Mouse (Mus musculus): ENCODE results near the gene Ifnar2.

The Ifnar2 gene

DNA sequence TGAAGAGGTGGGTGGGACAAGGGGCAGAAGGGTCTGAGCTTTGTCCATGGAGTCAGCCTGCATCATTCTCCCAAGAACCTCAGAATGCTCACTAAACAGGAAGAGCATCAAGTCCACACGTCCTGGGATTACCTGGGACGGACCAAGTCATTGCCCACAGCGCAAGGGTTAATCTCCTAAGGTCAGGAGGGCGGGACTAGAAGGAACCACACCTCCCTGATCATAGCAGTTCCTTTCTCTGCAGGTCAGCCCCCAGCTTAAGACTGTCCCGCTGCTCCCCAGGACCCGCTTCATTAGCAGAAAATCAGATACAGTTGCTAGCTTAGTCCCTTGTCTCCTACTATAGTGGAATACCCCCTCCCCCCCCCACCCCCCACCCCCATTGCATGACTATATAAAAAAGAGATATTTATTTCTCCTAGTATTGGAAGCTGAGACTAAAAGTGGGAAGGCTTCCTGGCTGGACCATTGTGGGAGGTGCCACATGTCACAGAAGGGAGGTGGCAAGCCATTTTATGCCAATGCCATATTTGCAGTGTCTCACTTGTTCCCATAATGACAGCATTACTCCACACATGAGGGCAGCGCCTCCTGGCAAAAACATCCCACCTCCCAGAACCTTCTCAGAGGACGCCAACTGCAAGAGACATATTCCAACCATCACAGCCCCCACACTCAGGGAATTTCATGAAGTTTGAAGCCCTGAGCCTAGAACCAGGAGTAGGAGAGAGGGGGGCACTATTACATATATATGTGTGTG lies 23.2 kb downstream of the Ifnar2 start:
- no peak for DNase-seq

DNA sequence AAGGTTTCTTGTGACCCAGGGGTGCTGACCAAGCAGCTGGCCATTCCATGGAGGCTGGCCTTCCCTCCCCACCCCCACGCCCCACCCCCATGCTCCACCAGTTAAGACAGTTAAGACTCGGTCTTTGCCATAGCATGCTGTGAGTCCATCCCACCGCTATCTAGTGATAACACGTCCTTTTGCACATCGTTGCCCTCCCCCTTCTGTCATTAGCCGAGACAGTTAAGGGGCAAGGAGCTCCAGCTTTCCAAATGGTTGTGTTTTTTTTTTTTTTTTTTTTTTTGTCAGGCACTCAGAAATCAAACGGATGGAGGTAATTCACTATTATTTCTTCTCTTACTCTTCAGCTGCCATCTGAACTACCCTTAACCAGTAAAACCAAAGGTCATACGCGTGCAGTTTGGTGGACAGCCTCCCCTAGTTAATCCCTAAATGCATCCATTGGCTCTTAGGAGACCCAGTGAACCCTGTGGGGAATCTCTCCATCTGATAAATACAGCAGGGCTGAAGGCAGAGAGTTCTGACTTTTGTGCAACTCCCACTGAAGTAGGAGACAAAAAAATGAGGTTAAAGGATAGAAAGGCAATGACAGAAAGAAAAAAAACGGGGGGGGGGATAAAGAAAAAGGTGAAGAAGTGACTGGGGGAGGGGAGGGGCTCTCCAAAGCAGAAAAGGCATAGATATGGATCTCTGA lies 24.4 kb downstream of the Ifnar2 start:
- DNase-seq = no peak

GRCm38 (mm10) chr16:91398030-91398429 lies 25.4 kb downstream of the Ifnar2 start:
- DNase-seq = no peak

DNA sequence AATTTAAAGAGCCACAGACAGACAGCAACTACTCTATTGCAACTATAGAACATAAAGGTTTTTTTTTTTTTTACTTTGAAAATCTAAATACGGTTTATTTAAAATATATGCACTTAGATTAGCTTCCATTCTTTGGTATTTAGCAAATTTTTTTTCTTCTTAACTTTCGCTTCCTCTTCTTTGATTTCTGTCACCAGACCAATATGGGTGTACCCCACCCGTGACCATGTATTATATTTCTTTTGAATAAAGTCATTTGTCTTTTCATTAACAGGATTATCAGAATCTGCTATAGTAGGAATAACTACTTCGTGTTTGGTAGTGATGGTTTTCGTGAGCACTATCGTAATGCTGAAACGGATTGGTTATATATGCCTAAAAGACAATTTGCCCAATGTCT lies 26.4 kb downstream of the Ifnar2 start:
- no peak for DNase-seq

GRCm38 (mm10) chr16:91401569-91402165 lies 29.1 kb downstream of the Ifnar2 start:
- no peak for DNase-seq

DNA sequence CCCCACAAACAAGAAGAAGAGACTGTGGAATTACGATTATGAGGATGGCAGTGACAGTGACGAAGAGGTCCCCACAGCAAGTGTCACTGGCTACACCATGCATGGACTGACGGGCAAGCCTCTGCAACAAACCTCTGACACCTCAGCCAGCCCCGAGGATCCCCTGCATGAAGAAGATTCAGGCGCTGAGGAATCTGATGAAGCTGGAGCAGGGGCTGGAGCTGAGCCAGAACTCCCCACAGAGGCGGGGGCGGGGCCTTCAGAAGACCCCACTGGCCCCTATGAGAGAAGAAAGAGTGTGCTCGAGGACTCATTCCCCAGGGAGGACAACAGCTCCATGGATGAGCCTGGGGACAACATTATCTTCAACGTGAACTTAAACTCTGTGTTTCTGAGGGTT lies 31.2 kb downstream of the Ifnar2 start:
- no peak for DNase-seq

- DNase-seq = no peak
Measured at GRCm38 (mm10) chr16:91404187-91404586, 31.6 kb downstream of the Ifnar2 start.

GRCm38 (mm10) chr16:91404828-91405577 lies 32.4 kb downstream of the Ifnar2 start:
- no peak for DNase-seq

DNA sequence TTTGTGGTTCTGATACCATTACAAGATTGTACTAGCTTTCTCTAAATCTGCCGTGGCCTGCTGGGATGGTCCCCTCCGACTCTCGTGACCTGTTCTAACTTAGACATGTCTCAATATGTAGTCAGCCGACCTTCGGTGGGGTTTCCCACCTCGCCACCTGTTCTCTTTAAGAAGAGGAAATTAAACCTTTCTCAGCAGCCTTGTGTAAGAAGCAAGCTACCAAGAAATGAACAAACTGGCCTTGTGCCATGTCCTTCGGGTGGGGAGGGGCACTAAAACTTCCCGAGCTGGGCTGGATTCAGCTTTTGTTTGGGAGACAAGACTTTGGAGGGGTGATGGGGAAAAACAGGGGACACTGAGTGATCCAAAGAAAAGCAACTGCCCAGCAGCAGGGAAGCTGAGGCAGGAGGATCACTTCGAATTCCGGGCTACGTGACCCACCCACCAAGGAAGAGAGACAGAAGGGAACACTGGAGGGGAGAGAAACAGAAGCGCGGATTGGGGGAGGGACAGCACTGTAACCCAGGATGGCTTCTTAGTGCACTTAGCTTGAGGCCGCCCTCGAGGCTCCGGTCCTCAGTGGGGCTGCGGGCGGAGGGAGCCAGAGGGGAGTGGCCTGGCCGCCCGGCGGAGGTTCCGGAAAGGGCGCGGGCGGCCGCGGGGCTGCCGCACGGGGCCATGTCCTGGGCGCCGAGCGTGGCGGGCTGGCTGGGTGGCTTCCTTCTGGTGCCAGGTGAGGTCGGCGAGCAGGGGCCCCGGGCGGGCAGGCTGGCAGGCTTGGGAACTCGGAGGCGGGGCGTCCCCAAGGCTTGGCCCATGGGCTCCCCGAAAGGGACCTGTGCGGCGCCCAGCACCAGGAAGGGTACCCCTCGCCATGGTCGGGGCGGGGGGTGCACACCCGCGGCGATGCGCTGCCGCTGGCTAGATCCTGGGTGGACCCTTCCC lies 33.3 kb downstream of the Ifnar2 start, which contains the start of gene Il10rb:
TSS of gene Il10rb (plus strand) at position 525 of the 945 bp plus-strand sequence.
- peak; percentile 77 for DNase-seq

- peak; percentile 47 for DNase-seq
Measured at GRCm38 (mm10) chr16:91406585-91407220, 34.1 kb downstream of the Ifnar2 start.

DNA sequence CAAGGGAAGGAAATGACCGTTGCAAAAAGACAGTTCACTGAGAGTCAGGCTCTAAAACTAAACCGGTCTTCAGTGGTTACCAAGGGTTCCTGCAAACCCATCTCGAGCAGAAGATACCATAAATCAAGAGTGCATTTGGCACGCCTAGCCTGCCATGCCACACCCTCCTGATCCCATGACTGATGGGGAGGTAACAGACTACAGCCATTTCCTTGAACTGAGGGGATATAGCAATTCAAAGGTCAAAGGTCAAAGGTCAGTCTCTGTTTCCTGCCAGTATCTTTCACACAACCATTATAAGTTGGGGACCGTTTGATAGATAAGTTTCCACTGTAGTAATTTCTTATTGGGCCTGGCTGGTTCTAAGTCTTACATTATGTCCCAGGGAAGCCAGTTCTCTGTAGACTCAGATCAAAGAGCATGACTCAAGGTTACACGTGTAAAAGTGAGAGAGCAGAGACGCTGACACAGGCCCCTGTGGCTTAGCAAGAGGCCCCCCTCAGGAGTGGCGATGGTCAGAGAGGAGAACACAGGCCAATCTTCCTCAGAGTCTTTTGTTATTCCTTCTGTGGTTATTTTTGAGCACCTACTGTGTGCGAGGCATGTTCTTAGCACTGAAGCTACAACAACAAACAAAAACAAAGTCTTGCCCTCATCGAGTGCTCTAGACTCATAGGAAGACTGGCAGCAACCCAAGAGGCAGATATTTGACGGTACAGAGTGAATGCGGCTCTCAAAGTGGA lies 40.7 kb downstream of the Ifnar2 start:
- peak; percentile 28 for DNase-seq

DNA sequence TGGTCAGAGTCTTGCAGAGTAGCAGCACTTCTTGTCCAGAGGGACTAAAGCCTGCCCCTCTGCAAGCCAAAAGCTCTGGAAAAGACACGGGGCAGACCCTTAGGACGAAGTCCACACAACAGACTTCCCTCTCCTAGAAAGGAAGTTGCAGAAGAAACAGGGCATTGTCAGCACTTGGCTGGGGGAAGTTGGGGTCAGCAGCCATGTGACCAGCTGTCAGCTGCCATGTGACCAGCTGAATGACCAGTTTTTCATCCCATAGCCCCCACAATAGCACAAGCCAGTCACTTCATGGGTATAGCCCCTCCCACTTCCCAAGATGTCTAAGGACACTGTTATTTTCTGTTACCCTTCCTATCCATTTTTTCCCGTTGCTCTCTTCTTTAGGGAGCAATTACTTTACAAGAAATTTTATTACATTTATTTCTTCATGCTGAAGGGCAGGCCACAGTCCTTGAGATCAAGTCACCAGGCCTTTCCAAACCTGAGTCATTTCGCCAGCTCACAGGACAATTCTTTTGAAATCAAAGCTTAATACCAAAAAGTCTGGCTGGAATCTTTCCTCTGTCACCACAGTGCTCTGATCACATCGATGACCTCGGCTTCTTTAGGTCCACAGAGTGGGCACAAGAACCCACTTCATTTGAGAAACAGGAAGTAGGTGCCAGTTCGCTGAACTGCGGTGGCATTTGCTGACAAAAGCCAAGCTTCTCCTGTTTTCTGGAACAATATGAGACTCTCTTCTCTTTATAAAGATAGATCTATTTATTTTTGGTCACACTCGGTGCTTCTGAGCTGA lies 43.0 kb downstream of the Ifnar2 start:
- DNase-seq = no peak

DNA sequence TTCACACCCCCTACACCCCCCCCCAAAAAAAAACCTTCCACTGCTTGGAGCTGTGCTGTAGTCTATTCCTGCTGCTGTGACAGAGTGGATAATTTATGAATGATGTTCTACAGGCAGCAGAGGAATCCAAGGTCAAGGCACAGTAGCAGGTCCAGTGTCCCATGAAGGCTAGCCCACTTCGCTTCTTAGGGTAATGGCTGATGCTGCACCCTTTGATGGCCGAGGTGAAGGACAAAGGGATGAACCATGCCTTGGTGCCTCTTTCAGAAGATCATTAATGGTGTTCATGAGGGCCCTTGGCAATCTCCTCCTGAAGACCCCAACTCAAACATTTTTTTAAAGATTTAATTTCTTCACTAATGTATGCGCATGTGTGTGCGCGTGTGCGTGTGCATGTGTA lies 43.8 kb downstream of the Ifnar2 start:
- no peak for DNase-seq

DNA sequence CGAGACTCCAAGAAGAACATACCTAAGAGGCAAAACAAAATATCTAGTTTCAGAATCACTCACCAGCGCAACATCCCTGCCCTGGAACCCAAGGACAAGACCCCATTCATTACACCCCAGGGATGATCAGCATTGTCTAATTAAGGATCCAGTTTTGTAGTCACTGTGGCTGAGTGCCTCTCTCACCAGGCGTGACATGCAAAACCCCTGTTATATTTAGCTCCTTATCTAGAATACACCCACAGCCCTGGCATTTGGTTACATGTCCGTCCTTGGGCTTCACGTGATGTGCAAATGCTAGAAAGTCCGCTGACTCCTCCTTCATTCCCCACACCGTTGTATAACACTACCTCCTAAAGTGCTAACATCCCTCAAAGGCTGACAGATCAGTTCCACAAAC lies 44.4 kb downstream of the Ifnar2 start:
- no peak for DNase-seq

DNA sequence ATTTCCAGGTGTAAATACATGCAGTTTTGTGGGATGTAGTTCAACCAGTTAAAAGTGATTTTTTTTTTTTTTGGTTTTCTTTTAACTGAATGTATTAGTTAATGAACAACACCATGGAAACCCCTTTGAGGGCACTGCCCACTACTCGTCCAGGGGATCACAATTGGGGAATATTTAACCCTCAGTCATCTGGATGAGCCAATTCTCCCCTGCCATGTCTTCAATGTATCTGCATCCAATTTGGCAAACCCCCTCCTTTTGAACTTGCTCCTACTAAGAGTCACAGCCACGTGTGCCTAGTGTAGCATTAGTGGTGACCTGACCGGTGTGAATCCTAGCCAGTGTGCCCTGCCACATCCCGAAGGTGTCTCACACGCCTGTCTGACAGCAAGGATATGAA lies 45.9 kb downstream of the Ifnar2 start:
- DNase-seq = no peak

GRCm38 (mm10) chr16:91425816-91426215 lies 53.2 kb downstream of the Ifnar2 start:
- no peak for DNase-seq

DNA sequence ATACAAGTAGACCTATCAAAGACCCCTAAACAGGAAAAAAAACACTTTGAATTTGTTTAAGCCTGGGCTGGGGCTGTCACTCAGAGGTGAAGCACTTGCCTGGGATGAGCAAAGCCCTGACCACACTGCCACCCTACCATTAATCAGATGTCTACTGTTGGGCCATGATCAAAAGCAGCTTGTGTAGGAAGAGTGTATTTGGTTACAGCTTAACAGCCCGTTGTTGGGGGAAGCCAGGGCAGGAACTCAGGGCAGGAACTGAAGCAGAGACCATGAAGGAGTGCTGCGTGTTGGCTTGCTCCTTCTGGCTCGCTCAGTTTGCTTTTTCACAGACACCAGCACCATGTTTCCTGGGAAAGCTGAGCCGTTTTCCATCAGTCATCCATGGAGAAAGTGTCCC lies 54.0 kb downstream of the Ifnar2 start:
- DNase-seq = no peak

GRCm38 (mm10) chr16:91427461-91427860 lies 54.9 kb downstream of the Ifnar2 start:
- DNase-seq = no peak

DNA sequence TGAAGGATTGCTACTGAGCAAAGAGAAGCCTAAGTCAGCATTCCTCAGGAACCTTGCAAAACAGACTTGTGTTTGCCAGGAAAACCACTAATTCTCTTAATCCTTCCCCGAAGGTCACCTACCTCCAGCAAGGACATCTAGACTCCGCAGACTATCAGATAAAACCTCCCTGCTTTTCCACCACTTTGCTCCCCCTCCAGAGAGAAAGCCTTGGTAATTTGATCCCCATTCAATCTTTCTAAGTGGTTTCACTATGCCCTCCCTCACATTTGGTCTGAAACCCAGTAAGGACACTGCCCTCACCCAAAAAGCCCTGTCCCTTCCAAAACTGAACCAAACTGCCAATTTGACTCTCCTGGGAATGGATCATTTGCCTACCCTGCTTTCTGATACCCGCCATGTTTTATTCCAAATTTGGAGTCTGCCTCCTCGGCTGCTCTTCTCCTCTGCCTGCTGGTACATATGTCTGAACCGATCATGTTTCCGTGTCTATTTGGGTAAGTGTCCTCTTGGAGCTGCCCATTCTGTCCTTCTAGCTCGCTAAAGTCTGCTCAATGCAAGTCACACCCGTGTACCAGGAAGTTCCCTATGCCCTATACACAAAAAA lies 55.8 kb downstream of the Ifnar2 start:
- DNase-seq = no peak

Measured in embryo, embryonic 11 days (tissue).